Mouse (Mus musculus): ENCODE measurements around the gene Gopc. TPM values are rescaled to one million over a fixed set of nuclear protein-coding genes. Genes with fewer than 3 reads are reported as not detected.

Gene Gopc
- polyA plus RNA-seq (2012; rRNA removed): 3.9 and 4.7 TPM in 2 replicates

DNA sequence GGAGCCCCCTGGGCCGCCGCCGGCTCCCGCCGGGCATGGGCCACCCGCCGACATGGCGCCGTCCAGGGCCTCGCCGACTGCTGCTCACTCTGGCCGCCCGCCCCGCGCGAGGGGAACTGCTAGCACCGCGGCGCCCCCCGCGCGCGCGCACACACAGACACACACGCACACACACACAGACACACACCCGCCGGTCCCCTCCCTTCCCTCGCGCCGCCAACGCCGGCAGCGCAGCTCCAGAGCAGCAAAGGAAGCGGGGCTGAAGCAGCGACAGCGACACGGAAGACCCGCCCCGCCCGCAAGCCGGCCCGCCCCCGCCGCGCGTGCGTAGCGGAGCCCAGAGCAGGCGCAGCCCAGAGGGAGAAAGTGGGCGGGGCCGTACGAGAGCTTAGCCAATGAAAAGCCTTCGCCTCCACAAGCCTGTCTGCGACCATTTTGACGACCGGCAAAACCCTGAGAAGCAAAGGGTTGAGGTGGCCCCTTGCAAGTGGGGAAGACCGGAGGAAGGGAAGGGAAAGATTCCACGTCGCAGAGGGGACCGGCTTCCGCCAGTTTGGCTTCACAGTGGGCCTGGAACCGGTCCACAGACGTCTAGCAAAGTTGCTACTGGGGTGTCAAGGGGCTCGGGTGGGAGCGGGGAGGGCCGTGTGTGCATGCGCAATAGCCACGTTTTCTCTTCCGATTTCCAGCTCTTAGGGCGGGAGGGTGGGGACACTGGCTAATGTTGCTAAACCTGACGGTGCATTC is at the start of gene Gopc:
Gene Gopc, minus strand, starts transcription at position 280 of the 747 bp plus-strand sequence.

GRCm38 (mm10) chr10:52417299-52417997 is 35.5 kb upstream of the Gopc start, which contains the start of gene Nus1:
TSS of gene Nus1 (plus strand) at chr10:52417547.

GRCm38 (mm10) chr10:52388922-52389430 is 7.1 kb upstream of the Gopc start, which contains the start of gene Nepn:
TSS of gene Nepn (plus strand) at chr10:52388972.

GRCm38 (mm10) chr10:52358467-52358866 is 23.5 kb downstream of the Gopc start, which contains the start of gene Gm26741:
TSS of gene Gm26741 (plus strand) at chr10:52358767.

Other genes with a start within 250 kb of the Gopc start
- gene Ros1, start 186.9 kb downstream of the Gopc start, polyA plus RNA-seq (2012; rRNA removed): not detected in 2 replicates
- gene Dcbld1, start 148.5 kb downstream of the Gopc start, polyA plus RNA-seq (2012; rRNA removed): 5.1 and 5.6 TPM in 2 replicates
- not detected in 2 replicates for gene Gm26741, start 23.4 kb downstream of the Gopc start, polyA plus RNA-seq (2012; rRNA removed)
- gene Nepn, start 6.8 kb upstream of the Gopc start, polyA plus RNA-seq (2012; rRNA removed): not detected in 2 replicates
- gene Nus1, start 35.4 kb upstream of the Gopc start, polyA plus RNA-seq (2012; rRNA removed): 21.3 and 34.1 TPM in 2 replicates

Measured in ovary, adult 2 months (tissue).